Mouse (Mus musculus) CH12.LX (cell line): ENCODE results near the gene Snhg11.

Source experiments
- MAZ ChIP-seq: IDR thresholded peaks from 2 replicates; pipeline ENCODE4 v1.6.1; 2012; ENCODE audit warnings: low read depth, mild to moderate bottlenecking, inconsistent platforms, low read length, improper control_type of control experiment, moderate library complexity
- ZNF384 ChIP-seq: IDR thresholded peaks from 2 replicates; pipeline ENCODE4 v1.6.1; 2012; ENCODE audit warnings: low read depth, low read length, improper control_type of control experiment, inconsistent platforms

GRCm38 (mm10) chr2:158343495-158343894, 31.9 kb upstream of the Snhg11 start:
- TF ChIP-seq ZNF384: no peak
- TF ChIP-seq MAZ: no peak
